ENCODE assay signal across 11 mouse cellular contexts in genomic region chr8:54537285-54537684, GRCm38 (mm10). TPM values are rescaled to one million over a fixed set of nuclear protein-coding genes. Genes with fewer than 3 reads are reported as not detected.
DNase-seq lines count a peak whose midpoint lies in the region; ATAC-seq and TF ChIP-seq lines count a peak whose summit lies in the region.
"Had no signal": no experiment of that assay in that cellular context is flagged by ENCODE, and none has a peak within 500 bp of the region (broad histone marks: within the 10 kb centered on the region; RNA-seq: fewer than 3 reads in every experiment).

No protein-coding gene starts in this region.

- TF ChIP-seq RAD21 in CH12.LX (IDR thresholded peaks at IDR 0.05; ENCODE audit: low read depth, low read length): peak; percentile 37

- peak; percentile 78 for TF ChIP-seq CTCF in layer of hippocampus, adult 2 months (conservative IDR thresholded peaks at IDR 0.05)
- peak; percentile 33 to 62; a peak in 3 of 4 replicates for TF ChIP-seq CTCF in CH12.LX (conservative IDR thresholded peaks at IDR 0.05 in 1 of 2, IDR thresholded peaks at IDR 0.05 in 1 of 2; ENCODE audit: low read depth in 2 of 2, low read length in 2 of 2)
- TF ChIP-seq CTCF in cerebellum, adult 2 months (IDR thresholded peaks at IDR 0.05; ENCODE audit: borderline replicate concordance, insufficient read depth, low read depth, low read length): no peak

- TF ChIP-seq EP300 in CH12.LX (IDR thresholded peaks at IDR 0.05; ENCODE audit: low read length): no peak

- dilution Hi-C loops in CH12.LX (cut with MboI; ENCODE audit: extremely low pct_ligation_motif_present, extremely low pct_unique_long_range_greater_than_20kb, low sequenced_read_pairs): no loop called here

- in situ Hi-C loops in CH12.LX (cut with MboI; ENCODE audit: low pct_ligation_motif_present, low pct_unique_long_range_greater_than_20kb, low sequenced_read_pairs): no loop called here

- no peak overlapping the region for H3K4me2 ChIP-seq in CH12.LX (ENCODE audit: insufficient read depth, low read depth, poor library complexity, severe bottlenecking)
- H3K4me2 ChIP-seq: kidney, embryonic 15.5 days; neural tube, embryonic 13.5 days had no signal

- no peak for TF ChIP-seq POLR2A in CH12.LX (IDR thresholded peaks at IDR 0.05; ENCODE audit: low read depth, low read length)
- TF ChIP-seq POLR2A in cerebellum, adult 2 months (IDR thresholded peaks at IDR 0.05; ENCODE audit: borderline replicate concordance, insufficient read depth, low read length): no peak

- H3K79me2 ChIP-seq in CH12.LX (replicated peaks; ENCODE audit: control insufficient read depth, extremely low read depth, insufficient read depth, poor library complexity, severe bottlenecking): no peaks in the 10 kb centered on the region

- H3K9me3 ChIP-seq in CH12.LX (replicated peaks; ENCODE audit: low read length): no peaks in the 10 kb centered on the region
- H3K9me3 ChIP-seq: kidney, embryonic 15.5 days; neural tube, embryonic 13.5 days had no signal

- no peaks in the 10 kb centered on the region for H3K27me3 ChIP-seq in CH12.LX (replicated peaks)
- no peaks in the 10 kb centered on the region for H3K27me3 ChIP-seq in cerebellum, adult 2 months (ENCODE audit: control insufficient read depth, insufficient read depth, low read length)
- H3K27me3 ChIP-seq: kidney, embryonic 15.5 days; neural tube, embryonic 13.5 days had no signal

- no peak overlapping the region for H3K9ac ChIP-seq in CH12.LX (ENCODE audit: insufficient read depth, low read depth)
- H3K9ac ChIP-seq: kidney, embryonic 15.5 days; neural tube, embryonic 13.5 days had no signal

- no peaks in the 10 kb centered on the region for H3K36me3 ChIP-seq in CH12.LX (replicated peaks in 1 of 2; ENCODE audit: control insufficient read depth in 1 of 2, insufficient read depth in 1 of 2, low read length in 1 of 2)
- H3K36me3 ChIP-seq: kidney, embryonic 15.5 days; neural tube, embryonic 13.5 days had no signal

- DNase-seq in layer of hippocampus, adult 2 months (ENCODE audit: low spot score in 2 of 2): no peak
- DNase-seq in layer of hippocampus, postnatal 36 days: no peak
- peak; percentile 24 for DNase-seq in A20 (ENCODE audit: low read depth, low spot score)
- no peak for DNase-seq in CH12.LX (ENCODE audit: extremely low read depth)
- no peak for DNase-seq in yolk sac, embryonic 10.5 days (ENCODE audit: low spot score)
- DNase-seq in cerebellum, adult 2 months: no peak
- DNase-seq: thymus, postnatal 25 days had no signal

- ATAC-seq in hematopoietic stem cell, adult 5-6 weeks (replicated peaks in 1 of 2; ENCODE audit: insufficient read depth in 1 of 2, low FRiP score in 2 of 2, low TSS enrichment in 1 of 2, low read depth in 1 of 2, poor library complexity in 2 of 2, severe bottlenecking in 2 of 2): peak; percentile 87 to 90

- no peak overlapping the region for H3K27ac ChIP-seq in layer of hippocampus, adult 2 months
- no peak overlapping the region for H3K27ac ChIP-seq in CH12.LX (ENCODE audit: insufficient read depth, low read depth)
- no peak overlapping the region for H3K27ac ChIP-seq in cerebellum, adult 2 months (ENCODE audit: insufficient read depth, low read length)
- H3K27ac ChIP-seq: kidney, embryonic 15.5 days; macrophage; neural tube, embryonic 13.5 days had no signal

- WGBS in cerebellum, adult 2 months: 89% methylated on average over 3 of the region's 3 CpGs

- no peak overlapping the region for H3K4me3 ChIP-seq in layer of hippocampus, adult 2 months
- no peak overlapping the region for H3K4me3 ChIP-seq in CH12.LX (replicated peaks in 1 of 3; ENCODE audit: low read depth in 2 of 3, low read length in 2 of 3, poor library complexity in 1 of 3)
- H3K4me3 ChIP-seq in cerebellum, adult 2 months (replicated peaks; ENCODE audit: insufficient read depth, low read depth, low read length): no peak overlapping the region
- H3K4me3 ChIP-seq: kidney, embryonic 15.5 days; neural tube, embryonic 13.5 days had no signal

- peaks cover 0 to 6% of the 10 kb centered on the region in 2 experiments; a peak in 2 of 4 replicates for H3K4me1 ChIP-seq in CH12.LX (ENCODE audit: control insufficient read depth in 1 of 2, insufficient read depth in 2 of 2)
- no peaks in the 10 kb centered on the region for H3K4me1 ChIP-seq in cerebellum, adult 2 months (ENCODE audit: control insufficient read depth, insufficient read depth, low read length)
- H3K4me1 ChIP-seq: kidney, embryonic 15.5 days; neural tube, embryonic 13.5 days had no signal

TF ChIP-seq in CH12.LX, 34 proteins besides CTCF, POLR2A, EP300 and RAD21:
- TF ChIP-seq USF2 (conservative IDR thresholded peaks at IDR 0.05; ENCODE audit: low read depth, low read length): no peak
- no peak for TF ChIP-seq TBP (conservative IDR thresholded peaks at IDR 0.05; ENCODE audit: low read depth, low read length)
- TF ChIP-seq SMC3 (IDR thresholded peaks at IDR 0.05; ENCODE audit: low read depth, low read length): peak; percentile 48
- TF ChIP-seq ZKSCAN1 (IDR thresholded peaks at IDR 0.05; ENCODE audit: borderline replicate concordance, low read depth, low read length): no peak
- no peak for TF ChIP-seq SIN3A (IDR thresholded peaks at IDR 0.05; ENCODE audit: low read length)
- TF ChIP-seq PAX5 (IDR thresholded peaks at IDR 0.05; ENCODE audit: low read length): no peak

RNA-seq across cellular contexts. Expression of gene Spcs3, which starts 7.5 kb away (rescaled TPM):
- total RNA-seq in layer of hippocampus, adult 2 months (2021): 10 to 100 TPM; 44.9 to 47.1 TPM
- 10 to 100 TPM; 48.2 to 49.6 TPM for total RNA-seq in layer of hippocampus, postnatal 36 days (2021)
- total RNA-seq in CH12.LX (2012; rRNA removed) (89.4 and 97.8 TPM in 2 replicates), CH12.LX (2014; rRNA removed) (220 and 241 TPM in 2 replicates)
- 106 and 113 TPM in 2 replicates for polyA plus RNA-seq in CH12.LX (2012; ENCODE audit: insufficient read length, low read depth)
- total RNA-seq in hematopoietic stem cell, adult 5-6 weeks (2017): 82.5 and 93.7 TPM in 2 replicates
- 29.8 and 31.3 TPM in 2 replicates for polyA plus RNA-seq in cerebellum, adult 2 months (2012; rRNA removed)

RNA-seq across cellular contexts. Expression of gene Asb5, which starts 7.9 kb away (rescaled TPM):
- 1 to 10 TPM; 1.5 to 1.7 TPM for total RNA-seq in layer of hippocampus, adult 2 months (2021)
- 1 to 10 TPM in 1 of 2 experiments, under 1 TPM in 1; 0.68 to 2.1 TPM for total RNA-seq in layer of hippocampus, postnatal 36 days (2021)
- total RNA-seq in CH12.LX (2012; rRNA removed): not detected in 2 replicates
- total RNA-seq in CH12.LX (2014; rRNA removed): not detected in 2 replicates
- 0.74 TPM in 1 of 2 replicates, not detected in the other for polyA plus RNA-seq in CH12.LX (2012; ENCODE audit: insufficient read length, low read depth)
- not detected in 2 replicates for total RNA-seq in hematopoietic stem cell, adult 5-6 weeks (2017)
- 1.1 and 1.6 TPM in 2 replicates for polyA plus RNA-seq in cerebellum, adult 2 months (2012; rRNA removed)
- polyA plus RNA-seq: macrophage had no signal
